Mouse (Mus musculus) G1E (cell line): Measurements from ENCODE around the gene Fbrsl1.

Experiments used
- CTCF ChIP-seq: IDR thresholded peaks from 2 replicates; pipeline ENCODE4 v1.5.1; 2012; ENCODE audit warnings: low read depth, low read length, inconsistent platforms, mixed read lengths
- GATA1 ChIP-seq: IDR thresholded peaks from 2 replicates; pipeline ENCODE4 v1.6.1; 2012; ENCODE audit warnings: borderline replicate concordance, low read length, inconsistent platforms, mixed read lengths
- TAL1 ChIP-seq: conservative IDR thresholded peaks from 2 replicates; pipeline ENCODE4 v1.6.1; 2012; ENCODE audit warnings: low read depth, low read length, inconsistent platforms, mixed read lengths

- TF ChIP-seq CTCF (no peak), TAL1 (no peak), GATA1 (no peak)
Measured at GRCm38 (mm10) chr5:110345553-110345952, 102.8 kb downstream of the Fbrsl1 start.
